Mouse (Mus musculus): ENCODE measurements around the gene Otol1. TPM values are rescaled to one million over a fixed set of nuclear protein-coding genes. Genes with fewer than 3 reads are reported as not detected.

Gene Otol1
- not detected in 2 replicates for polyA plus RNA-seq (2012; rRNA removed)

DNA sequence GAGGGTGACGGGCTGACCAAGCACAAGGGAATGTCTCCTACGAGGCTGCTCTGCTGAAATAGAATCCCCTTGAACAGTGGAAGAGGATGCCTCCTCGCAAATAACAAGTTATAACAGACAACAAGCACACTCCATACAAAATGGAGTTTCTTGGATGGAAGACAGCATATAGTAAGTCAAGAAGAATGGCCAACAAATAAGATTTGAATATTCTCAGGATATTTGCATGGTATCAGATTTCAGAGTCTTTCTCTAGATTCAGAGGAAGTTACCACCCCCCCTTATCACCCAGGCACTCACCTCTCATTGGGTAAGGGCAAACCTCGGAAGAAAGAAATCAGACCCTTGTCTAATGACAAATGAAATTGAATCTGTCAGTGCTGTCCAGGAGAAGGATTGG lies at the start of gene Otol1:
Gene Otol1 (plus strand): TSS at position 301 of the 400 bp plus-strand sequence.
- DNase-seq (ENCODE audit: low spot score) = no peak

DNA sequence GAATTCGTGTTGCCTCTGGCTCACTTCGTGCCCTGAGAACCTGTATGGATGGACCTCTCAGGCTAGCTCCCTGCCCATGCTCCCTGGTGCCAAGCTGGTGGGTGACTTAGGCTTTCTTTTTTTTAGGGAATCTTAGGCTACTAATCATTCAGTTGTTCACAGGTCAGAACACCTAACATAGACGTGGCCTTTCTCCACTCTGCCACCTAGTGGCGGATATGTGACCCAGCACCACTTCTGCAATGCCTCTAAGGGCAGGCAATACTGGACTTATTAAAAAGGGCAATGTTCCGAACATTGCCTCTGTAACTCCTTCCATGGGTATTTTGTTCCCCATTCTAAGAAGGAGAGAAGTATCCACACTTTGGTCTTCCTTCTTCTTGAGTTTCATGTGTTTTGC lies 45.2 kb upstream of the Otol1 start:
- DNase-seq (ENCODE audit: low spot score) = no peak

DNA sequence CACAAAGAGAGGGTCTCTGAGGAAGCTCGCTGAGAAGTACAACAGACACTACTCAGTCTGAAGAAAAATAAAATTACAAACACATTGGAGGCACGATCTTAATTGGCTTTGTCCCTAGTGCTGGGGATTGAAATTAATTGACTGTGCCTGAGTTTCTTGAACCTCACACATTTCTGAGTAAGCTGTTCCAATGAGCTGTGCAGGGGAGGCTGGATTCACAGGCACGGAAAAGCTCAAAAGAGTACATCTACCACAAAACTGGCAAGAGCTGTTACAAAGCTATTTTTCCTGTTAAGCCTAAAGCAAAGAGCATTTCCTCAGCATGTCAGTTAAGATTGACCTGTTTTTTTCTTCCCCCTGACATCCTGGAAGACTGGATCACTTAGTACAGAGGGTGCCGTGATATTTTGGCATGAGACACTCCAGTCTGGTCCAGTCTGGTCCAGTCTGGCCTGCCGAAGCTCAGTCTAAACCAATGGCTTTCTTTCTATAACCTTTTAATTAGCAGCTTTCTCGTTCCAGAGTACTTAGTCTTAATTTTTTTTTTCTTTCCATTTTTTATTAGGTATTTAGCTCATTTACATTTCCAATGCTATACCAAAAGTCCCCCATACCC lies 35.8 kb upstream of the Otol1 start:
- no peak for DNase-seq (ENCODE audit: low spot score)

DNA sequence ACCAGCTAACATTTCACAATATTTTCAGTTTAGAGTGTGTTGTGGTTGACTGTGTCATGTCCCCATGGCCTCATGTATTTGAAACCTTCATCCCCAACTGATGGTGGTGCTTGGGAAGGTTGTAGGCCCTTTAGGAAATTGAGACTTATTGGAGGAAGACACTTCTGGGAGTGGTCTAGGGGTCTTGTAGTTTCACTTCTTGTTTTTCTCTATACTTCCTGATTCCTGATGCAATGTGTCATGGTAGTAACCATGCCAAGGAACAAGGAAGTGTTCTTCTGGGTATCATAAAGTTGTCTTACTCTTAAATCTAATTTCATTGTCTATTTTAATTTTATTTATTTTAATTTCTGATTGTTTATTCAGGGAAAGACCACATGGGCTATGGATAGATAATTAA lies 29.3 kb upstream of the Otol1 start:
- DNase-seq (ENCODE audit: low spot score) = no peak

DNA sequence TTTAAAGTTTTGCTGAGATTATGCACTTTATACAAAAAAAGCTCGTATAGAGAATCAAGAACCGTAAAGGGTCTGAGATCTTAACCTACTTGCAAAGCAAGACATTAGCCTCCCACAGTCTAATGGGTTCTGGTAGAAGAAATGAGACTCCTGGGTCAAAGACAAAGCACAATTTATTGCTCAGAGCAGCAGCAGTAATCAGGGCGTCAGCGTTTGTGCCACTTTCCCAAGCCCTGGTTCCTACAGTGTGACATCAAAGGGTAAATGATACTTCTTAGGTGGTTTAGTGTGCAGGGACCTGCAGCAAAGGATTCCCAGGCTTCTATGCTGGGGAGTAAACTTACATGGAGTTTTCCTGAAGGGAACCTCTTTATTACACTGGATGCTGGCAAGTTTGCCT lies 13.6 kb upstream of the Otol1 start:
- no peak for DNase-seq (ENCODE audit: low spot score)

DNA sequence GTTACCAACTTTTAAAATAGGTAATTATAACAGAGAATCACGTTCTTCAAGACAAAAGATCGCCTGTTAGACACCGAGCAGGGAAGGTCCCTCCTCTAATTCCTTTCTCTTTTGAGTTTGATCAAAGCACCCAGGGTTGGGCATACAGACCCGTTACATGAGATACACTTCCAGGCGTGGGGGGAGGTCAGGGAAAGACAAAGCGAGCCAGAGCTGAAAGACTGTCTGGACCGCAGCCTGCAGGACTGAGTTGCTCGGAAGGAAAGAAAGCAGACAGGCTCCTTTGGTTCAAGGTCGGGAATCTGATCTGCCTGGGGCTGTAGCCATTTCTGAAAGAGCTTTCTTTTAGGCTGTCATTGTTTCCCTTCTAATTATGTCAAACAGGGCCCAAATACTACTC lies 5.9 kb upstream of the Otol1 start:
- DNase-seq (ENCODE audit: low spot score) = no peak

DNA sequence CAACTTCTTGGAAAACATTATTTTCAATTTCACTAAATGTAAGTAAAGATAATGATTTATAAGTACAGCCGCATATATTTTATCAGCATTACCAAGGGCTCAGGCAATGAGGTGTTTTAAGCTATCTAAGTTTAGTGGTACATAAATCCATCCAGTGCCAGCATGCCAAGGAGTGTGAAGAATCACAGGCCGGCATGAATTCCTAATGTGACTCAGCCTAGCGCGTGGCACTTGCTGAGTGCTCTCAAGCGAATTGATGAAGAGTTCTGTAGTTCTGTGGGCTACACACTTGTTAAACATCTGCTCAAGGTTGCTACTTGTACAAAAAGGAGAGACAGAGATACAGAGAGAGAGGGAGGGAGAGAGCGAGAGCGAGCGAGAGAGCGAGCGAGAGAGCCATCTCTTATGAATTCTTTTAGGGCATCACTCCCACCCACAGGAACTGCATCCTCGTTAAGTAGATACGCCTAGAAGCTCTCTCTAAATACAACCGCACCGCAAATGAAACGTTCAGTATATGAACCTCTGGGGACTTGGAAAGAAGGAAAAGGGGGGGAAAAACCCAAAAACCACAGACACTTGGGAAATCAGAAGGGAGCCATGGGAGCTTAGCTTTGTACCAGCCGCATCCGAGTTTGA lies 4.2 kb upstream of the Otol1 start:
- DNase-seq (ENCODE audit: low spot score) = no peak

DNA sequence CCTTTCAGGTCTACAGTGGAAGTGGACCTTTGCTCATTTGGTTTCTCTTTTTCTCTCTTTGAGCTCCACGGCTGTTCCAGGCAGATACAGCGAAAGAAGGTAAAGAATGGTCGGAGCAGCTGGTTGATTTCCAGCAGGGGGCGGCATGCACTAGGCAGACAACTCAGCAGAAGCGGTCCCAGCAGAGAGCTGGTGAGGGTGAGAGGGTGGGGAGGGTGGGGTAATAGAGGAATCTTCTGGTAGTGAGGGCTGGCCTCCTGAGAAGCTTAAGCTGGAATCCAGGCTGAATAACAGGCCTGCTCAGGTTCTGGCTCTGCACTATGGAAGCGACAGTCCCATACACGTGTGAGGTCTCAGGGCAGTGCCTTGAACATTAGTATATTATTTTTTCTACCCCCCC lies 3.5 kb upstream of the Otol1 start:
- no peak for DNase-seq (ENCODE audit: low spot score)

DNA sequence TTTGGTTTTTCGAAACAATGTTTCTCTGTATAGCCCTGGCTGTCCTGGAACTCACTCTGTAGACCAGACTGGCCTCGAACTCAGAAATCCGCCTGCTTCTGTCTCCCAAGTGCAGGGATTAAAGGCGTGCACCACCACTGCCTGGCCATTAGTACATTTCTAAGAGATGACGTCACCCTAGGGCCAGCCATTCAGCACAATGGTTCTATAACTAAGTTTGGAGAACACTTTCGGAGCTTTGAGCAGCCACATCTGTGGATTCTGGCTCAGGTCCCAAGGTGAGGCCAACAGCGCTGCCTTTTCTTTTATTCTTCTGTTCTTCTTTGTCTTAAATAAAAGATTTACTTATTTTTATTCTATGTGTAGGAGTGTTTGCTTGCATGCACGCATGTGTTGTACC lies 3.0 kb upstream of the Otol1 start:
- DNase-seq (ENCODE audit: low spot score) = no peak

DNA sequence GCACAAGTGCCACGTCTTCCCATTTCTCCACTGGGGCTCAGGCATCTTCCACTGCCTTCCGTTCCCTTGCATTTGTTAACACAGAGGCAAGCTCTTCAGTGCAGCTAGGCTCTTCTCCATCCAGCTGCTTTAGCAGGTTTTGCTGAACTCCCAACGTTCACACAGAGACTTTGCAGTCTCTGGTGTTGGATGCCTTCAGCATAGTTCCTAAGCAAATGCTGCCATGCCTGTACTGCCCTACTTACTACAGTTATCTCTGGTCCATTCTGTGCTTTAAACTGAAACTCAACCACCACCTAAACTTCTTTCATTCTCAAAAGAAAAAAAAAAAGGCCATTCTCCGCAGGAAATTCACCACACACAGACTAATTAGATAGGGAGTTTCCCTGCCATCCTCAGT lies 5.2 kb downstream of the Otol1 start:
- no peak for DNase-seq (ENCODE audit: low spot score)

DNA sequence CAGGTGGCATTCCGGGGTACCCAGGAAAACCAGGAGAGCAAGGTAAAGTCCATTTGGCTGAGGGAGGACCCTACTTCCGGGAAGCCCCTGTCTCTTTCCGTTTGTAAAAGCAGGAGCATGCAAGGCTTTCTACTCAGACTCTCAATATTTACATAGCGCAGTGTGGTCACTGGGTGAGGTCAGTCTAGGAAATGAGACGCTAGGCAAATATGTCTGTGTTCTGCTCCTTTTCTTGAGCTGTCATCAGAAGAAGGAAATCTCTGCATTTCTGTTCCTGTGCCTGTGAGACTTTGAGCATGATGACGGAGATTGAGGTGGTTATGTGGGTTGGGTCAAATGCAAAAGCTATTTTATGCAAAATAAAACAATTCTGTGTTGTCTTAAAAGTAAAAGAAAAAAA lies 19.2 kb downstream of the Otol1 start:
- DNase-seq (ENCODE audit: low spot score) = no peak

DNA sequence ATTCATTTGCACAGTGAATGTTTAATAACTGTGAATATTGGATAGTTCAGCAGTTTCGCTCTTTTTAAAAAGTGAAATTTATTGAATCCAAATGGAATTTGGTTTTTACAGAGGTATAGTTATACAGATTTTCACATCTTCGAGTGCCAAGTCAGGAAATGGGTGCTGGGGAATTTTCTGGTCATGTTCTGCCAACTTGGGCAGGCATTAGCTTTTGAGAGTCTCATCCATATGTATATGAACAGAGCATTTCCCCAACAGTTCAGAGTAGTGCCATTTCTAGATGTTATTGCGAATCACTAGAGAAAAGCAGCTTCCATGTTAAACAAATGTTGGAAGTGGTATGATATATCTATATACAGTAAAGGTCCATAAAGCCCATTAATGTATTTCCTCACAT lies 21.8 kb downstream of the Otol1 start:
- no peak for DNase-seq (ENCODE audit: low spot score)

DNA sequence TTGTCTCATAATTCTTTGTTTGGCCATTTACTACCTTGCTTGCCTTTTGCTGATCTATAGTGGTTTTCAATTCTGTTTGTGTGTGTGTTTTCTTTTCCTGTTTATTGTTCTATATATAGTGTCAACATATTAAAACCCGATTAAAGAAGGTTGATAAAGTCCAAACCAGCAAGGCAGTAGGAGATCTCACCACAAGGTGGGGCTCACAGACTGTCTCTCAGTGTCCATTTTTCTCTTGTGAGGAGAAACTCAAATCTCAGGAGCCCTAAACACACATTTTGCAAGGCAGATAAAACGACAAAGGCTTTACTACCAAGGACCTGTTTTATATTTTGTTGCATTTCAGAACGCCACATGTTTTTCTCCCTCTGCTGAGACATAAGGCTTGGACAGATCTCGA lies 28.2 kb downstream of the Otol1 start:
- no peak for DNase-seq (ENCODE audit: low spot score)

Other genes starting within 250 kb of the Otol1 start
- gene Sptssb, start 147.7 kb upstream of the Otol1 start, polyA plus RNA-seq (2012; rRNA removed) = 866 and 1,180 TPM in 2 replicates